Mouse (Mus musculus) CH12F3 (cell line): ENCODE results near the gene Smim17.

ENCODE experiments used
- in situ Hi-C: fragments of 300-500 bp; cut with MboI; formaldehyde crosslinking; loops from 2 replicates; pipeline ENCODE4 v1.14.3; 2020; ENCODE audit warnings: low sequenced_read_pairs

Gene Smim17

GRCm38 (mm10) chr7:6397996-6398975, at the start of gene Smim17:
Smim17 (plus strand) TSS chr7:6398715.
- in situ Hi-C loops: loop anchor here (25.0 kb wide), 1 partner anchor 714 kb away; the partner anchor contains the start of gene Zfp954

DNA sequence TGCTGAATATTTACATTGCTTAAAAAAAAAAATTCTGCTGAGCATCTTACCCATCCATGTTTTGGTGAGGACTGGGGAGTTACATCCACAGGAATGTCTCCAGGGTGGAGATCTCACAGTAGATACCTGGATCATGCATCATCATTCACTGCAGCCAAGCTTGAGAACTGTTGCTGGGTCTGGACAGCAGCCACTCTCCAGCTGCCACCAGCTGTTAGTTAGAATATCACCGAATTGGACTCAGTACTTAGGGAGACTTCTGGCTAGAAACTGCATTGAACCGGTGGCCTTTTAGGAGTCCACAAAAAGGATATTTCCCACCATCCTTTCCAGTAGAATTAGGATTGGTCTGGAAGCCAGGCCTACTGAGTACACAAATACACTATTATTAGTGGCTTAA, 40.4 kb upstream of the Smim17 start:
- in situ Hi-C loops: loop anchor here (25.0 kb wide), 1 partner anchor 929 kb away; the partner anchor contains the start of gene Gm45844

DNA sequence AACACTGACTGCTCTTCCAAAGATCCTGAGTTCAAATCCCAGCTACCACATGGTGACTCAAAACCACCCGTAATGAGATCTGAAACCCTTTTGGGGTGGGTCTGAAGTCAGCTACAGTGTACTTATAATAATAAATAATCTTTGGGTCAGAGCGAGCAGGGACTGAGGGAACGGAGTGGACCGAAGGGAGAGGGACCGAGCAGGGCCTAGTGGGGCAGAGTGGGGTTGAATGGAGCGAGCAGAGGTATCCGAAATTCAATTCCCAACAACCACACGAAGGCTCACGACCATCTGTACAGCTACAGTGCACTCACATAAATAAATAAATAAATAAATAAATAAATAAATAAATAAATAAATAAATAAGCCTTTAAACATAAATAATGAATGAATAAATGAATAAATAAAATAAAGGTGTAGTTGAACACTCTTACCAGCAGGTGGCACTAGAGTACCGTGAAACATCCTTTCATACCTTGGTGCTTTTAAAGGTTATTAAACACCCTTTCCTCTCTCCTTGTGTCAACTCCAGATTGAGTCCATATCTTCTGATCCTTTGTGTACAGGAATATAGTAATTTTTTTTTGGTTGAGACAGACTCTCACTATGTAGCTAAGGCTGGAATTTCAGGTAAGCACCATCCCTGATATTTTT, 39.5 kb upstream of the Smim17 start:
- in situ Hi-C loops: loop anchor here (25.0 kb wide), 1 partner anchor 928 kb away; the partner anchor contains the start of gene Gm45844

DNA sequence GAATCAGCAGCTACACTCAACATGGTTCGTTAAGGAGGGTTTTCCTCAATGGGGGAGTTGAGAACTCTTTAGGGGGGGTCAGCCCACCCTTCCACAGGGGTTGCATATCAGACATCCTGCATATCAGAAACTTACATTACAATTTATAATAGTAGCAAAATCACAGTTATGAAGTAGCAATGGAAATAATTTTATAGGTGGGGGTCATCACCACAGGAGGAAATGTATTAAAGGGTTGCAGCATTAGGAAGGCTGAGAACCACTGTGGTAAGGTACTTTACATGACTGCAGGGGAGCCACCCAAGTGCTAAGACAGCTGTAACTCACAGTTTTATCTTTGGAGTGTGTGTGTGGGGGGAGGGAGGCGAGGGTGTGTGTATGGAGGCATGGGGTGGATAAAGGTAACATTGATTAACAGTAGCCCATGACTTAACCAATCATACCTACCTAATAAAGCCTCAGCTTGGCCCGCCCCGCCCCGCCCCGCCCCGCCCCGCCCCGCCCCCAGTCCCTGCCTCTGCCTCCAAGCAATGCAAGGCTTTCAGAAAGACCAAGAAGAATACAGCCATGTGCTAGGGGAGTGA, 37.9 kb upstream of the Smim17 start:
- in situ Hi-C loops: loop anchor here (25.0 kb wide), 1 partner anchor 927 kb away; the partner anchor contains the start of gene Gm45844

DNA sequence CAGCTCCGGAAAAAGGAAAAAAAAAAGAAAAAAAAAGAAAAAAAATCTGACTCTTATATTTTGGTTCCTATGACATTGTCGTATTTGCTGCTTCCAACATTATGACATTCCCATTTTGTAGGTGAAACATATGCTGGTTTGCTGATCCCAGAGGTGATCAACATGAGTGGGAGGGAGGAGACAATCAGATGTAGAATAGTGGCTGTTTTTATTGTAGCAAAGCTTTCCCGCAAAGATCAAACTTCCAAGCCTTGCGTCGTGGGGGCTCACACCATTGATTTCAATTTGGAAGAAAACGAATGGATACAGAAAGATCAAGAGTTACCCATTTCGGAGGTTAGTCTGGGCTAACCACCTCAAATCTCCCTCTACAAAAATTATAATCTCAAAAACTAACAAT, 36.8 kb upstream of the Smim17 start:
- in situ Hi-C loops: loop anchor here (25.0 kb wide), 1 partner anchor 926 kb away; the partner anchor contains the start of gene Gm45844

DNA sequence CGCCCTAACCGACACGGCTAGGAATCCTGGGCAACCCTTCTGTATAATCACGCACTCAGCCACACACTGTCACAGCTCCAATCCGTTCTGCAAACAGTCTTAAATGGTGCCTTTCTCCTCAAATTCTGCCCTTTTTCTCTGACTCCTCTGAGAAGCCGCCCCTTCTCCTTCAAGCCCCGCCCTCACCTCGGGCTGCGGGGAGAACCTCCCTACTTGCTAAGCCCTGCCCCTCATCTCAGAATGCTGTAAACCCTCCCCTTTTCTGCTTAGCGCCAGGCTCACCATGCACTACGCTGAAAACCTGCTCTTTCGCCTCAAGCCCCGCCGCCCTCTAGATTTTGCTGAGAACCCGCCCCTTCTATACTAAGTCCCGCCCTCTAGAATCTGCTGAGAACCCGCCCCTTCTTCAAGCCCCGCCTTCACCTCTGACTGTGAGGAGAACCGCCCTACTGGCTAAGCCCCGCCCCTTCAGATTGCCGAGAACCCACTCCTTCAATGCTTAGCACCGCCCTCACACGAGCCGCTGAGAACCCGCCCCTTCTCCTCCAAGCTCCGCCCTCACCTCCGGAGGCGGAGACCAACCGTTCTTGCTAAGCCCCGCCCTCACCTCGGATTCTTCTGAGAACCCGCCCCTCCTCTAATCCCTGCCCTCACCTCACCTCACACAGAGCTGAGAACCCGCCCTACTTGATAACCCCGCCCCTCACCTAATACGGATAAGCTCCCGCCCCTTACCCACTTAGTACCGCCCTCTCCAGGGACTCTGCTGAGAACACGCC, 36.1 kb upstream of the Smim17 start:
- in situ Hi-C loops: loop anchor here (25.0 kb wide), 1 partner anchor 925 kb away; the partner anchor contains the start of gene Gm45844

DNA sequence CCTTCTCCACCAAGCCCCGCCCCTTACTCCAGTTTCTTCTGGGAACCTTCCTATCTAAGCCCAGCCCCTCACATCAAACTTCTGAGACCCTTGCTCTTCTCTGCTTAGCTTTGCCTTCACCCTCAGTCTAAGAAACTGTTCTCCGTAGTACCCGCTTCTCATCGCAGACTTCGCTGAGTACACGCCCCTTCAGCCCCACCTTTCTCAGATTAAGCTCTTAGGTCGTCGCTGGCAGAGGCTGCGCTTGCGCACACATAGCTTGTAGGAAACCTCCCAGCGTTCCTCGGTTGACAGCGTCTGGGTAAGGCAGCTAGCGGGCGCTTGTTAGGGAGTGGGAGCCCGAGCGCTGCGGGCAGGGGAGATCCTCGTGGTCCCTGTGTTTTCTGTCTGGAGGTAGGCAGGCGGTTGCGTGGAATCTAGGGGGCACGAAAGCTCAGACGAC, 35.4 kb upstream of the Smim17 start, which contains the start of gene Zfp78:
Gene Zfp78, plus strand, starts transcription at position 234 of the 442 bp plus-strand sequence.
- in situ Hi-C loops: loop anchor here (25.0 kb wide), 1 partner anchor 924 kb away; the partner anchor contains the start of gene Gm45844

DNA sequence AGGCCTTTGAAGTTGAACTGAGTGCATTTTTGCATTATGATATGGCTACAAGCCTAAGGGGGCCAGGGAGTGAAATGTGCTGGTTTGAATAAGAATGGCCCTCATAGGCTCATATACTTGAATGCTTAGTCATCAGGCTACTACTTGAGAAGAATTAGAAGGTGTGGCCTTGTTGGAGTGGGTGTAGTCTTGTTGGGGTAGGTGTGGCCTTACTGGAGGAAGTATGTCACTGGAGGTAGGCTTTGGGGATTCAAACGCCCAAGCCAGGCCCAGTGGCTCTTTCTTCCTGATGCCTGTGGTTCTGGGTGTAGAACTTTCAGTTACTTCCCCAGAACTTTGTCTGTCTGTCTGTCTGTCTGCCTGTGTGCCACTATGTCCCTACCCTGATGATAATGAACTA, 33.8 kb upstream of the Smim17 start:
- in situ Hi-C loops: loop anchor here (25.0 kb wide), 1 partner anchor 923 kb away; the partner anchor contains the start of gene Gm45844

- in situ Hi-C loops: loop anchor here (25.0 kb wide), 1 partner anchor 920 kb away; the partner anchor contains the start of gene Gm45844
These were observed 31.3 kb upstream of the Smim17 start for GRCm38 (mm10) chr7:6367185-6367584.

- in situ Hi-C loops: loop anchor here (25.0 kb wide), 1 partner anchor 919 kb away; the partner anchor contains the start of gene Gm45844
These were observed 30.4 kb upstream of the Smim17 start for GRCm38 (mm10) chr7:6368146-6368545.

GRCm38 (mm10) chr7:6369460-6369859, 29.1 kb upstream of the Smim17 start:
- in situ Hi-C loops: loop anchor here (25.0 kb wide), 1 partner anchor 918 kb away; the partner anchor contains the start of gene Gm45844

GRCm38 (mm10) chr7:6372993-6373392, 25.5 kb upstream of the Smim17 start:
- in situ Hi-C loops: loop anchor here (25.0 kb wide), 1 partner anchor 914 kb away; the partner anchor contains the start of gene Gm45844

DNA sequence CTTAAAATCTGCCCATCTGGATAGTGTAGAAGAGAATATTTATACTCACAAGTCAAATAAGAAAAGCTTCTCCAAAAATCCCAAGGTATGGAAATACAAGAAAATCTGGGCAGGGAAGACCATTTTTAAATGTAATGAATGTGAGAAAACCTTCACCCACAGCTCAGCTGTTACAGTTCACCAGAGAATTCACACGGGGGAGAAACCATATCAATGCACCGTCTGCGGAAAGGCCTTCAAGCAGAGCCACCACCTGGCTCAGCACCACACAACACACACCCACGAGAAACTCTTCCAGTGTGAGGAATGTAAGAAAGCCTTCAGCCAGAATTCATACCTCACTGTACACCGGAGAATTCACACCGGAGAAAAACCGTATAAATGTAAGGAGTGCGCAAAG, 20.1 kb upstream of the Smim17 start:
- in situ Hi-C loops: loop anchor here (25.0 kb wide), 1 partner anchor 734 kb away; the partner anchor contains the start of gene Zfp954

DNA sequence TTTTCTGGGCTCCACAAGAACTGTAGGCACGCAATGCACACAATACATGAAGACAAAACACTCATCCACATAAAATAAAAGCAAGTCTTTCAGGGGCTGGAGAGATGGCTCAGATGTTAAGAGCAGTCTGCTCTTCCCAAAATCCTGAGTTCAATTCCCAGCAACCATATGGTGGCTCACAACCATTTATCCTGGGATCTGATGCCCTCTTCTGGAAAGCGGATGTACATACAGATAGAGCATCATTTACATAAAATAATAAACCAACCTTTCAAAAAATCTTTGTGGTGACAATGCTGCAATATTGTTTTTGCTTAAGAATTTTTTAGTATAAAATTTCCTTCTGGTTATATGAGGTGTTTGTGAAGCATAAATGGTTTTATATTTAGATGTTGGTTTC, 17.1 kb upstream of the Smim17 start:
- in situ Hi-C loops: loop anchor here (25.0 kb wide), 1 partner anchor 731 kb away; the partner anchor contains the start of gene Zfp954

DNA sequence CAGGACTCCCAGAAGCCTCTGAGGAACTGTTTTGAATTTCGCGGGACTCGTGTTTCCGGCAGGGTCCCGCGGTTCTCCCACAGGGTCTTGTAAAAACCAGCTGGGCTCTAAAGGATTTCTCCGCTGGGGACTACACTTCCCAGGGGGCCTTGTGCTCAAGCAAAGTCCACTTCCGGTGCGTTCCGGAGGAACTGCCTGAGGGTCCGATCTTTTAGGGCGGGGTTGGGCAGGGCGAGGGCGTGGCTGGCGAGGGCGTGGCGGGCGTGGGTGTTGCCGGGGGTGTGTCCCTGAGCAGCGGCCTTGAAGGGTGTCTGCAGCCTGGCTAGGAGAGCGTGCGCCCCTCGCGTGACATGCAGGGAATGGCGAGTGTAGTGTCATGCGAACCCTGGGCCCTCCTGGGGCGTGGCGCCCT, 15.5 kb upstream of the Smim17 start, which contains the start of gene Zfp28:
Gene Zfp28, plus strand, starts transcription at position 252 of the 412 bp plus-strand sequence.
- in situ Hi-C loops: loop anchor here (25.0 kb wide), 1 partner anchor 729 kb away; the partner anchor contains the start of gene Zfp954

DNA sequence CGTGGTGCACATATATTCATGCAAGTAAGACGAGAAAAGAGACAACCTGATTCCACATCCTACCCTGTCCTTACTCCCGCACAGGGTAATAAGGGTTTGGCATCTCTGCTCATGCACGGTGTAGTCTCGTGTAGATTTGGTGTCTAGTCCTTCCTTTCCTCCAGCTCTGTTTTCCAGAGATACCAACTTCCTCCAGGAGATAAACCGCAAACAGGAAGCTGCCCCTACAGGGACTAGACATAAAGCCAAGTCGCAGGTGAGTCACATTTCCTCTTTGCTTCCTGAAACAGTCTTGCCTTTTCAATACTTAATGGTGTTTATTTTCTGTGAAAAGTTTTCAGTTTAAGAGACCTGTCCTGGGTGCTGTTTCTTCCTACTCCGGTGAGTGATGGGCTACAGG, 14.5 kb upstream of the Smim17 start:
- in situ Hi-C loops: loop anchor here (25.0 kb wide), 1 partner anchor 728 kb away; the partner anchor contains the start of gene Zfp954

- in situ Hi-C loops: loop anchor here (25.0 kb wide), 1 partner anchor 725 kb away; the partner anchor contains the start of gene Zfp954
These were observed 11.5 kb upstream of the Smim17 start for GRCm38 (mm10) chr7:6386995-6387394.

DNA sequence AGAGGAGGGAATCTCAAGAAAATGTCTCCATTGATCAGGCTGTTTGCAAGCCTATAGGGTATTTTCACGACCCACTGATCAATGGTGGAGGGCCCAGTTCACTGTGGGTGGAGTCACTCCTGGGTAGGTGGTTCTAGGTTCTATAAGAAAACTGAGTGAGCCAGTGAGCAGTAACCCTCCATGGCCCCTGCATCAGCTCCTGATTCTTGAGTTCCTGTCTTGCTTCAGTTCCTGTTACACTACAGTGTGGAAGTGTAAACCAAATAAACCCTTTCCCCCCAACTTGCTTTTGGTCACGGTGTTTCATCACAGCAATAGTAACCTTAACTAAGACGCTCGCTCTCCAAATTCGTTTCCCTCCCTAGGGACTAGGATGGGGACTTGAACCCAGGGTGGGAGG, 9.5 kb upstream of the Smim17 start:
- in situ Hi-C loops: loop anchor here (25.0 kb wide), 1 partner anchor 723 kb away; the partner anchor contains the start of gene Zfp954

GRCm38 (mm10) chr7:6389449-6389848, 9.1 kb upstream of the Smim17 start:
- in situ Hi-C loops: loop anchor here (25.0 kb wide), 1 partner anchor 723 kb away; the partner anchor contains the start of gene Zfp954
